Mouse (Mus musculus) spleen, postnatal 0 days (tissue): Measurements from ENCODE around the gene Trim52. TPM values are rescaled to one million over a fixed set of nuclear protein-coding genes. Genes with fewer than 3 reads are reported as not detected.

ENCODE experiments used
- polyA plus RNA-seq: library from polyadenylated mRNA; unstranded; fragments of >200 nt; fragmentation: Nextera tagmentation; extraction: Ambion mirVana; gene quantifications from 2 replicates; pipeline ENCODE4 v1.2.1, GENCODE M21; 2015

The Trim52 gene
- polyA plus RNA-seq: not detected in 2 replicates

GRCm38 (mm10) chr14:106105980-106106379, at the start of gene Trim52:
Trim52 (plus strand) TSS chr14:106106198.

Other genes with a start within 250 kb of the Trim52 start
- 14.2 and 18.0 TPM in 2 replicates for gene Spry2, start 209.4 kb upstream of the Trim52 start, polyA plus RNA-seq